Mouse (Mus musculus): ENCODE data around the gene Nsmce4a. TPM values are rescaled to one million over a fixed set of nuclear protein-coding genes. Genes with fewer than 3 reads are reported as not detected.

Nsmce4a gene
- polyA plus RNA-seq, 1 experiment: 74.9 TPM

GRCm38 (mm10) chr7:130558592-130558991, 14.3 kb downstream of the Nsmce4a start:
- H3K27ac ChIP-seq (ENCODE audit: insufficient read depth, low read length): no peak overlapping the region
- no peak overlapping the region for H3K4me3 ChIP-seq (replicated peaks; ENCODE audit: insufficient read depth, low read depth, low read length)
- WGBS: 83% methylated on average over 4 of the region's 4 CpGs
- no peaks in the 10 kb centered on the region for H3K27me3 ChIP-seq (ENCODE audit: control insufficient read depth, insufficient read depth, low read length)
- TF ChIP-seq POLR2A (IDR thresholded peaks at IDR 0.05; ENCODE audit: borderline replicate concordance, insufficient read depth, low read length): no peak
- no peak for TF ChIP-seq CTCF (IDR thresholded peaks at IDR 0.05; ENCODE audit: borderline replicate concordance, insufficient read depth, low read depth, low read length)
- H3K4me1 ChIP-seq (ENCODE audit: control insufficient read depth, insufficient read depth, low read length): peaks cover 16% of the 10 kb centered on the region
- no peak for DNase-seq

- H3K4me3 ChIP-seq (replicated peaks; ENCODE audit: insufficient read depth, low read depth, low read length): no peak overlapping the region
Observed at GRCm38 (mm10) chr7:130555597-130555996, 17.3 kb downstream of the Nsmce4a start.

GRCm38 (mm10) chr7:130553321-130553720, 19.6 kb downstream of the Nsmce4a start:
- peak overlapping the region; percentile 63 for H3K27ac ChIP-seq (ENCODE audit: insufficient read depth, low read length)
- no peak for TF ChIP-seq CTCF (IDR thresholded peaks at IDR 0.05; ENCODE audit: borderline replicate concordance, insufficient read depth, low read depth, low read length)
- no peak for TF ChIP-seq POLR2A (IDR thresholded peaks at IDR 0.05; ENCODE audit: borderline replicate concordance, insufficient read depth, low read length)
- peak overlapping the region; percentile 30 for H3K4me3 ChIP-seq (replicated peaks; ENCODE audit: insufficient read depth, low read depth, low read length)
- H3K4me1 ChIP-seq (ENCODE audit: control insufficient read depth, insufficient read depth, low read length): peaks cover 28% of the 10 kb centered on the region; the same call in 1 of the 2 replicates
- H3K27me3 ChIP-seq (ENCODE audit: control insufficient read depth, insufficient read depth, low read length): no peaks in the 10 kb centered on the region
- peak; percentile 64 to 79 for DNase-seq
- whole genome bisulfite sequencing: 8% methylated on average over 4 of the region's 4 CpGs

More at GRCm38 (mm10) chr7:130555597-130555996, 17.3 kb downstream of the Nsmce4a start:
- DNase-seq: peak; percentile 25 to 40
- 34% methylated on average over 5 of the region's 5 CpGs for WGBS
- Histone ChIP-seq H3K4me1 (ENCODE audit: control insufficient read depth, insufficient read depth, low read length) (peaks cover 28% of the 10 kb centered on the region), H3K27ac (ENCODE audit: insufficient read depth, low read length) (no peak overlapping the region), H3K27me3 (ENCODE audit: control insufficient read depth, insufficient read depth, low read length) (no peaks in the 10 kb centered on the region)
- no peak for TF ChIP-seq CTCF (IDR thresholded peaks at IDR 0.05; ENCODE audit: borderline replicate concordance, insufficient read depth, low read depth, low read length)
- no peak for TF ChIP-seq POLR2A (IDR thresholded peaks at IDR 0.05; ENCODE audit: borderline replicate concordance, insufficient read depth, low read length)

- Histone ChIP-seq H3K4me1 (ENCODE audit: control insufficient read depth, insufficient read depth, low read length) (peaks cover 28% of the 10 kb centered on the region; the same call in 1 of the 2 replicates), H3K27me3 (ENCODE audit: control insufficient read depth, insufficient read depth, low read length) (no peaks in the 10 kb centered on the region)
- TF ChIP-seq CTCF (IDR thresholded peaks at IDR 0.05; ENCODE audit: borderline replicate concordance, insufficient read depth, low read depth, low read length) (no peak), POLR2A (IDR thresholded peaks at IDR 0.05; ENCODE audit: borderline replicate concordance, insufficient read depth, low read length) (peak; percentile 34; the same call in 1 of the 2 replicates)
Observed at GRCm38 (mm10) chr7:130552780-130553179, 20.1 kb downstream of the Nsmce4a start.

GRCm38 (mm10) chr7:130547635-130548175, 25.2 kb downstream of the Nsmce4a start:
- 87% methylated on average over 12 of the region's 12 CpGs for WGBS
- DNase-seq: no peak
- H3K4me3 ChIP-seq (replicated peaks; ENCODE audit: insufficient read depth, low read depth, low read length): no peak overlapping the region
- no peak overlapping the region for H3K27ac ChIP-seq (ENCODE audit: insufficient read depth, low read length)
- H3K4me1 ChIP-seq (ENCODE audit: control insufficient read depth, insufficient read depth, low read length): peaks cover 10% of the 10 kb centered on the region; the same call in 1 of the 2 replicates
- TF ChIP-seq POLR2A (IDR thresholded peaks at IDR 0.05; ENCODE audit: borderline replicate concordance, insufficient read depth, low read length): no peak
- TF ChIP-seq CTCF (IDR thresholded peaks at IDR 0.05; ENCODE audit: borderline replicate concordance, insufficient read depth, low read depth, low read length): no peak
- no peaks in the 10 kb centered on the region for H3K27me3 ChIP-seq (ENCODE audit: control insufficient read depth, insufficient read depth, low read length)

More at GRCm38 (mm10) chr7:130552780-130553179, 20.1 kb downstream of the Nsmce4a start:
- Histone ChIP-seq H3K4me3 (replicated peaks; ENCODE audit: insufficient read depth, low read depth, low read length) (peak overlapping the region; percentile 24), H3K27ac (ENCODE audit: insufficient read depth, low read length) (peak overlapping the region; percentile 63)
- peak; percentile 76 to 83 for DNase-seq
- WGBS: 29% methylated on average over 5 of the region's 5 CpGs

- no peaks in the 10 kb centered on the region for H3K27me3 ChIP-seq (ENCODE audit: control insufficient read depth, insufficient read depth, low read length)
- peak; percentile 77 for TF ChIP-seq POLR2A (IDR thresholded peaks at IDR 0.05; ENCODE audit: borderline replicate concordance, insufficient read depth, low read length)
- peak; percentile 78 for TF ChIP-seq CTCF (IDR thresholded peaks at IDR 0.05; ENCODE audit: borderline replicate concordance, insufficient read depth, low read depth, low read length)
- DNase-seq: peak; percentile 95
- peak overlapping the region; percentile 93 for H3K27ac ChIP-seq (ENCODE audit: insufficient read depth, low read length)
- peak overlapping the region; percentile 87 for H3K4me3 ChIP-seq (replicated peaks; ENCODE audit: insufficient read depth, low read depth, low read length)
- under 1% methylated on average over 84 of the region's 84 CpGs for WGBS
- peaks cover 4% of the 10 kb centered on the region; the same call in 1 of the 2 replicates for H3K4me1 ChIP-seq (ENCODE audit: control insufficient read depth, insufficient read depth, low read length)
Observed at GRCm38 (mm10) chr7:130546791-130547484, 26.0 kb downstream of the Nsmce4a start.

GRCm38 (mm10) chr7:130546421-130546790, 26.5 kb downstream of the Nsmce4a start:
- DNase-seq: no peak

More at GRCm38 (mm10) chr7:130546421-130546790, 26.5 kb downstream of the Nsmce4a start:
- Histone ChIP-seq H3K4me3 (replicated peaks; ENCODE audit: insufficient read depth, low read depth, low read length) (peak overlapping the region; percentile 87), H3K27me3 (ENCODE audit: control insufficient read depth, insufficient read depth, low read length) (no peaks in the 10 kb centered on the region), H3K4me1 (ENCODE audit: control insufficient read depth, insufficient read depth, low read length) (peaks cover 4% of the 10 kb centered on the region; the same call in 1 of the 2 replicates), H3K27ac (ENCODE audit: insufficient read depth, low read length) (peak overlapping the region; percentile 93)
- no peak for TF ChIP-seq POLR2A (IDR thresholded peaks at IDR 0.05; ENCODE audit: borderline replicate concordance, insufficient read depth, low read length)
- no peak for TF ChIP-seq CTCF (IDR thresholded peaks at IDR 0.05; ENCODE audit: borderline replicate concordance, insufficient read depth, low read depth, low read length)
- WGBS: under 1% methylated on average over 7 of the region's 7 CpGs

Data from cerebellum, adult 2 months (tissue).